Mouse (Mus musculus) left cerebral cortex, postnatal 25 days (tissue): ENCODE measurements around the gene Fank1. TPM values are rescaled to one million over a fixed set of nuclear protein-coding genes. Genes with fewer than 3 reads are reported as not detected.

ENCODE experiments used
- total RNA-seq, 2 experiments: library from RNA; stranded (reverse); gene quantifications; 2 replicates each; pipeline ENCODE4 v1.2.3; 2021

Fank1 gene
- total RNA-seq, 2 experiments from 2014 or later, result 3.7 to 3.9 TPM

Other genes starting within 250 kb of the Fank1 start
- not detected for gene Tex36, start 174.7 kb upstream of the Fank1 start, total RNA-seq
- gene Edrf1, start 139.3 kb upstream of the Fank1 start, total RNA-seq, result 10 to 100 TPM; 22.0 to 22.7 TPM
- not detected for gene Mmp21, start 96.8 kb upstream of the Fank1 start, total RNA-seq
- gene Bccip, start 67.5 kb upstream of the Fank1 start, total RNA-seq, result 10 to 100 TPM; 67.3 to 68.4 TPM
- gene Uros, start 66.8 kb upstream of the Fank1 start, total RNA-seq, result 10 to 100 TPM; 21.1 to 22.5 TPM
- 10 to 100 TPM; 36.6 to 39.8 TPM for gene Dhx32, start 5.9 kb downstream of the Fank1 start, total RNA-seq